Mouse (Mus musculus): ENCODE measurements around the gene Pik3ap1. TPM values are rescaled to one million over a fixed set of nuclear protein-coding genes. Genes with fewer than 3 reads are reported as not detected.
"Not testable (repeated sequence)": the region's sequence is repeated elsewhere in the genome, so short reads cannot be mapped to it uniquely, and the experiment has no call there.

Pik3ap1 gene
- 2.7 and 4.2 TPM in 2 replicates for polyA plus RNA-seq (2014; fragmentation: Nextera tagmentation; extraction: Ambion mirVana)

DNA sequence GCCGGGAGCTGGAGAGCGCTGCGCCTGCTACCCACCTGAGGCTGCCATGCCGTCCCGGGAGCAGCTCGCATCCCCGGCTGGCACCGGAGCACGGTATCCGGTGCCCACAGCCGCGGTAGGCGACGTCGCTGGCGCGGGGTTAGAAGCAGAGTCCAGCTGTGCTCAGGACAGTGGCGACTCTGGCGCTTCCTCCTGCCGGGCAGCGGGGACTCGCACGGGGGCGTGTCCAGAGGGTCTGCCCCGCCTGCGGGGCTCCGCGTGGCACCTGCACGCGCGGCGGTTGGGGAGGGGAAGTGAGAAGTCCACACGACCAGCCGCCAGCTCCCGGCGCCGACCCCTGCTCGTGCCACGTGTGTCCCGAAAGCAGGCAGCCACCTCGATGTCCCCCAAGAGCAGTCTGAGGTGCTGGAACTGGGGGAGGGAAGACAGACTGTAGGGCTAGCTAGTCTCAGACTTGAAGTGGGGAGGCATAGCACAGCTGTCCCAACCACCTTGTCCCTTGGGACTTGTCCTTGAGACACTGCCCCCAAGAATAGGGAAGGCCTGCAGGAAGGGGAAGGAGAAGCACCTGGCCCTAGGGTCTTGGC is at the start of gene Pik3ap1:
Gene Pik3ap1, minus strand, starts transcription at position 181 of the 587 bp plus-strand sequence.
- Histone ChIP-seq H3K27ac (replicated peaks; ENCODE audit: low read depth, low read length) (no peak within 1 kb of the TSS), H3K27me3 (replicated peaks; ENCODE audit: control insufficient read depth, insufficient read depth, low read length) (0 out of 2 replicates have a peak, but pooled peaks cover 17% of the 10 kb centered on the region), H3K4me3 (ENCODE audit: low read depth, low read length) (peak within 1 kb of the TSS; percentile 46), H3K9ac (ENCODE audit: low read depth, low read length) (peak within 1 kb of the TSS; percentile 58), H3K4me1 (ENCODE audit: control insufficient read depth, insufficient read depth, low read length) (0 out of 2 replicates have a peak, but pooled peaks cover 8% of the 10 kb centered on the region), H3K9me3 (ENCODE audit: control insufficient read depth, low read length) (no peaks in the 10 kb centered on the region), H3K36me3 (ENCODE audit: control insufficient read depth, insufficient read depth, low read length) (no peaks in the 10 kb centered on the region), H3K4me2 (ENCODE audit: low read depth, low read length) (peak within 1 kb of the TSS; percentile 95)
- ATAC-seq (ENCODE audit: low read depth) (no peak), DNase-seq (ENCODE audit: low spot score) (peak; percentile 13)
- WGBS = 0% methylated on average over 12 of the region's 41 CpGs

DNA sequence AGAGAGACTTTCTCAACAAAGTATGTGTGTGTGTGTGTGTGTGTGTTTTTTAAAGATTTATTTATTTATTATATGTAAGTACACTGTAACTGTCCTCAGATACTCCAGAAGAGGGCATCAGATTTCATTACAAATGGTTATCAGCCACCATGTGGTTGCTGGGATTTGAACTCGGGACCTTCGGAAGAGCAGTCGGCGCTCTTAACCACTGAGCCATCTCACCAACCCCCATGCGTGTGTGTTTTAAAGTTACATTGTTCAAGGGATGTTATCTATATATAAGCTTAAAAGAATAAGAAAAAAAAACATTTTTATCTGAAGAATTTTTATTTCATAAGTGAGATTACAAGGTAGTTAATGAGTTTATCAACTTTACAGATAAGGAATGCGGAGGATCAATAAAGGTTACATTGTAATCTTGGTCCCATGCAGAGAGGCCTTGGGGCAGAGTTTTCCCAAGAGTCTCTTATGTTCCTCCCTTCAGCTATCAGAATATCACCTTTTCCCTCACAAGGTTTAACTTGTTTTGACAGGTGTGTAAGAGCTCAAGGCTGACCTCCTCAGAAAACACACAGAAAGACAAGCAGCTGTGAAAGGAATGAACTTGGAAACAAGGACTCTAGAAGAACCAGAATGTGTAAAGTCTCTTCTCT is 46.7 kb upstream of the Pik3ap1 start:
- DNase-seq (ENCODE audit: low spot score); H3K4me1 ChIP-seq (ENCODE audit: control insufficient read depth, insufficient read depth, low read length); H3K4me3 ChIP-seq (ENCODE audit: low read depth, low read length); H3K4me2 ChIP-seq (ENCODE audit: low read depth, low read length); H3K9me3 ChIP-seq (ENCODE audit: control insufficient read depth, low read length); H3K27me3 ChIP-seq (replicated peaks; ENCODE audit: control insufficient read depth, insufficient read depth, low read length); H3K36me3 ChIP-seq (ENCODE audit: control insufficient read depth, insufficient read depth, low read length); H3K9ac ChIP-seq (ENCODE audit: low read depth, low read length); ATAC-seq (ENCODE audit: low read depth); H3K27ac ChIP-seq (replicated peaks; ENCODE audit: low read depth, low read length): not testable (repeated sequence)
- no CpG with 5 or more reads among the region's 6 CpGs for WGBS

DNA sequence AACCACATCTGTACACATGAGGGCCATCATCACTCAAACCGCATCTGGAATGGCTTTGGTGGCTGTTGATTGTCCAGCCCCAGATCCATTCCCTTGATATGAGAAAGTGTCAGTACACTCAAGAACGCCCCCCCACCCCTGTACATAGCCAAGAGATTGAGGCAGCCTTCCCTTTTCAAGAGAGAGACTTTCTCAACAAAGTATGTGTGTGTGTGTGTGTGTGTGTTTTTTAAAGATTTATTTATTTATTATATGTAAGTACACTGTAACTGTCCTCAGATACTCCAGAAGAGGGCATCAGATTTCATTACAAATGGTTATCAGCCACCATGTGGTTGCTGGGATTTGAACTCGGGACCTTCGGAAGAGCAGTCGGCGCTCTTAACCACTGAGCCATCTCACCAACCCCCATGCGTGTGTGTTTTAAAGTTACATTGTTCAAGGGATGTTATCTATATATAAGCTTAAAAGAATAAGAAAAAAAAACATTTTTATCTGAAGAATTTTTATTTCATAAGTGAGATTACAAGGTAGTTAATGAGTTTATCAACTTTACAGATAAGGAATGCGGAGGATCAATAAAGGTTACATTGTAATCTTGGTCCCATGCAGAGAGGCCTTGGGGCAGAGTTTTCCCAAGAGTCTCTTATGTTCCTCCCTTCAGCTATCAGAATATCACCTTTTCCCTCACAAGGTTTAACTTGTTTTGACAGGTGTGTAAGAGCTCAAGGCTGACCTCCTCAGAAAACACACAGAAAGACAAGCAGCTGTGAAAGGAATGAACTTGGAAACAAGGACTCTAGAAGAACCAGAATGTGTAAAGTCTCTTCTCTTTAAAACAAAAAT is 41.2 kb upstream of the Pik3ap1 start:
- not testable (repeated sequence) for ATAC-seq (ENCODE audit: low read depth); H3K9ac ChIP-seq (ENCODE audit: low read depth, low read length); H3K27me3 ChIP-seq (replicated peaks; ENCODE audit: control insufficient read depth, insufficient read depth, low read length); H3K4me2 ChIP-seq (ENCODE audit: low read depth, low read length); H3K27ac ChIP-seq (replicated peaks; ENCODE audit: low read depth, low read length); H3K36me3 ChIP-seq (ENCODE audit: control insufficient read depth, insufficient read depth, low read length); H3K9me3 ChIP-seq (ENCODE audit: control insufficient read depth, low read length); H3K4me1 ChIP-seq (ENCODE audit: control insufficient read depth, insufficient read depth, low read length); DNase-seq (ENCODE audit: low spot score); H3K4me3 ChIP-seq (ENCODE audit: low read depth, low read length)
- no CpG with 5 or more reads among the region's 8 CpGs for WGBS

DNA sequence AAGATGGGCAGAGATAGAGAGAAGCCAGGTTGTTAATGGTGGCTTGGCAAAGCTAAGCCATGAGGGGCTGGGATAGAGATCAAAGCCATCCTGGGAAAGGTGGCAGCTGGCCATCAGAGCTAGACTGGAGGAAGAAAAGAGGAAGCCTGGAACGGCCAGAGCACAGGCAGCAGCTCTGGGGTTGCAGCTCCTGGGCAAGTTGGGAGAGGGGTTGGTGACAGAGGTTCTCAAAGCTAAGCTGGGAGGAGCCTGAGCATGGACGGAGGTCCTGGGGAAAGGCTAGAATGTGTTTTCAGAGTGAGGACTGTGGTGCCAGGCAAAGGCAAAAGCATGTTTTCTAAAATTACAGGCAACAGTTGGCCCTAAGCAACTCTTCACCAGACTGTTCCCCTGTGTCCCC is 36.4 kb upstream of the Pik3ap1 start:
- H3K27me3 ChIP-seq (replicated peaks; ENCODE audit: control insufficient read depth, insufficient read depth, low read length) = no peaks in the 10 kb centered on the region
- no peak overlapping the region for H3K4me3 ChIP-seq (ENCODE audit: low read depth, low read length)
- no peak for ATAC-seq (ENCODE audit: low read depth)
- no peak overlapping the region for H3K9ac ChIP-seq (ENCODE audit: low read depth, low read length)
- H3K4me2 ChIP-seq (ENCODE audit: low read depth, low read length) = no peak overlapping the region
- WGBS = 64% methylated on average over 2 of the region's 2 CpGs
- no peaks in the 10 kb centered on the region for H3K9me3 ChIP-seq (ENCODE audit: control insufficient read depth, low read length)
- no peak for DNase-seq (ENCODE audit: low spot score)
- H3K27ac ChIP-seq (replicated peaks; ENCODE audit: low read depth, low read length) = no peak overlapping the region
- H3K4me1 ChIP-seq (ENCODE audit: control insufficient read depth, insufficient read depth, low read length) = no peaks in the 10 kb centered on the region
- H3K36me3 ChIP-seq (ENCODE audit: control insufficient read depth, insufficient read depth, low read length) = no peaks in the 10 kb centered on the region

DNA sequence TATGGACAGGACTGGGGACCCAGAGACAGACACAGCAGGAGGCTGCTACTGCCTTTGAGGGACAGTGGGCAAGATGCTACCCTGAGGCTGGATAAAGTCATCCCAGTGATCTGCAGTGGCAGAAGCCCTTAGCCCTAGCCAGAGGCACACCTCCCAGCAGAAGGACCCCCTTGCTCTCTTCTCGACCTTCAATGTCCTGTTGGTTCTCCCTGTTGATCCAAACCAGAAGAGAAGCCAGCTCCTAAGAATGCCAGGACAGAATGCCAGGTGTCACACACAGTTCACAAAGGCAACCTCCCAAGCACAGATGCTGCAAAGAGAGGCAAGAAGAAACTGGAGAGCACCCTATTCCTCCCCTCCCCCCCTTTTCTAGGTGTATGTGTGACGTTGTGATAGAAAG is 33.9 kb upstream of the Pik3ap1 start:
- Histone ChIP-seq H3K4me1 (ENCODE audit: control insufficient read depth, insufficient read depth, low read length) (no peaks in the 10 kb centered on the region), H3K36me3 (ENCODE audit: control insufficient read depth, insufficient read depth, low read length) (no peaks in the 10 kb centered on the region), H3K4me2 (ENCODE audit: low read depth, low read length) (no peak overlapping the region), H3K27me3 (replicated peaks; ENCODE audit: control insufficient read depth, insufficient read depth, low read length) (no peaks in the 10 kb centered on the region), H3K9ac (ENCODE audit: low read depth, low read length) (no peak overlapping the region), H3K9me3 (ENCODE audit: control insufficient read depth, low read length) (no peaks in the 10 kb centered on the region), H3K4me3 (ENCODE audit: low read depth, low read length) (no peak overlapping the region), H3K27ac (replicated peaks; ENCODE audit: low read depth, low read length) (no peak overlapping the region)
- ATAC-seq (ENCODE audit: low read depth) (no peak), DNase-seq (ENCODE audit: low spot score) (no peak)
- WGBS = 75% methylated on average over 2 of the region's 2 CpGs

DNA sequence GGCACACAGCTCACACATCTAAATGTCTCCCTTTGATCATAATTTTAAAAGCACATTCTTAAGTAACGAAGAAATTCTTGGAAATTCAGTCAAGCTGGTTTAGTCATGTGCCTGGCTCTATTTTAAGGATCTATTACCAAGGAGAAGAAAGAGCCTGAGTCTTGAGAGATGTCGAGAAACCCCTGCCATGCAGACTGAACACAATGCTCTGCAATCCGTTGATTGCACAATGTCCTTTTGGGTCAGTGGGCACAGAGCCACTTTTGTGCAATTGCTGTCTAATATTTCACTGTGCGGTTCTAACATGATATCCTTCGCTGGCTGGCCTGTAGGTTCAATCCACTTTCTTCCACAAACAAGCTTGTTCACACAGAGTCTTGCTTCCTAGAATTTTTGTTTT is 33.1 kb upstream of the Pik3ap1 start:
- DNase-seq (ENCODE audit: low spot score) (peak; percentile 53), ATAC-seq (ENCODE audit: low read depth) (peak; percentile 47; the same call in 1 of the 2 replicates)
- Histone ChIP-seq H3K4me3 (ENCODE audit: low read depth, low read length) (no peak overlapping the region), H3K9me3 (ENCODE audit: control insufficient read depth, low read length) (no peaks in the 10 kb centered on the region), H3K36me3 (ENCODE audit: control insufficient read depth, insufficient read depth, low read length) (no peaks in the 10 kb centered on the region), H3K4me1 (ENCODE audit: control insufficient read depth, insufficient read depth, low read length) (no peaks in the 10 kb centered on the region), H3K27me3 (replicated peaks; ENCODE audit: control insufficient read depth, insufficient read depth, low read length) (no peaks in the 10 kb centered on the region), H3K4me2 (ENCODE audit: low read depth, low read length) (no peak overlapping the region), H3K9ac (ENCODE audit: low read depth, low read length) (no peak overlapping the region), H3K27ac (replicated peaks; ENCODE audit: low read depth, low read length) (no peak overlapping the region)
- WGBS = 48% methylated on average over 5 of the region's 5 CpGs

DNA sequence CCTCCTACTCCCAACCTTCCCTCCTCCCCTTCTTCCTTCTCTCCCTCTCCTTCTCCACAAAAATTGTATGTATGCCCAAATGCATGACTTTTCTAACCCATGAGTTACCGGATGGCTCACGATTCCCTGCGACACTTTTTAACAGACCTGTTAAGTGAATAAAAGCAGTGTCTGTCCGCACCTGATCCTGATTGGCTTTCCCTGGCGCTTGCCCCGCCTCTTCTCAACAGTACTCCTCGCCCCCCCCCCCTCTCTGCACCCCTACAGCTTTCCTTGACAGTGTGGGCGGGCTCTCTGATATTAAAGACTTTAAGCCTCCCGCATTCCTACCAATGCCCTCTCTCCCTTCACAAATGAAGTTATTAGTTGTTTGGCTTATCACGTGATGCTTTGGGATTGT is 31.3 kb upstream of the Pik3ap1 start:
- no peaks in the 10 kb centered on the region for H3K9me3 ChIP-seq (ENCODE audit: control insufficient read depth, low read length)
- H3K4me1 ChIP-seq (ENCODE audit: control insufficient read depth, insufficient read depth, low read length) = no peaks in the 10 kb centered on the region
- H3K27ac ChIP-seq (replicated peaks; ENCODE audit: low read depth, low read length) = no peak overlapping the region
- H3K27me3 ChIP-seq (replicated peaks; ENCODE audit: control insufficient read depth, insufficient read depth, low read length) = no peaks in the 10 kb centered on the region
- 43% methylated on average over 10 of the region's 10 CpGs for WGBS
- ATAC-seq (ENCODE audit: low read depth) (no peak), DNase-seq (ENCODE audit: low spot score) (no peak)
- no peak overlapping the region for H3K9ac ChIP-seq (ENCODE audit: low read depth, low read length)
- H3K4me2 ChIP-seq (ENCODE audit: low read depth, low read length) = no peak overlapping the region
- H3K4me3 ChIP-seq (ENCODE audit: low read depth, low read length) = no peak overlapping the region
- H3K36me3 ChIP-seq (ENCODE audit: control insufficient read depth, insufficient read depth, low read length) = no peaks in the 10 kb centered on the region

DNA sequence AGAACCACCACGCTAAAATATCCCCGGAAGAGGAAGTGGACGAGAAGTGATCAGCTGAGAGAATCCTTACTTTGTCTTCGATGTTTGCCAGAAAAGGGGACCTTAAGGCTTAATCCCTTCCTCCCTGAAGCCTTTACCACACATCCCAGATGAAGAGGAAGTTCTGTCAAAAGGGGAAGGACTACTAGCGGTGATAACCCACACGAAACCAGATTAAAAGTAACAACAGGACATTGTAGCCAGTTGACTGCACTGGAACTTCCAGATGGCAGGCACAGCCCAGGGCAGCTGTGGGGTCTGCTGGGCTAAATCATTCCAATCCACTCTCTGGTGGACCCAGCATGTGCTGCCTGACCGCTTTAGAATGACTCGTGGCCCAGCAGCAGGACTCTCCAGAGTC is 17.7 kb upstream of the Pik3ap1 start:
- Histone ChIP-seq H3K4me2 (ENCODE audit: low read depth, low read length) (no peak overlapping the region), H3K4me3 (ENCODE audit: low read depth, low read length) (no peak overlapping the region), H3K36me3 (ENCODE audit: control insufficient read depth, insufficient read depth, low read length) (no peaks in the 10 kb centered on the region), H3K9me3 (ENCODE audit: control insufficient read depth, low read length) (no peaks in the 10 kb centered on the region), H3K4me1 (ENCODE audit: control insufficient read depth, insufficient read depth, low read length) (no peaks in the 10 kb centered on the region), H3K27ac (replicated peaks; ENCODE audit: low read depth, low read length) (no peak overlapping the region), H3K27me3 (replicated peaks; ENCODE audit: control insufficient read depth, insufficient read depth, low read length) (no peaks in the 10 kb centered on the region), H3K9ac (ENCODE audit: low read depth, low read length) (no peak overlapping the region)
- 77% methylated on average over 8 of the region's 8 CpGs for WGBS
- DNase-seq (ENCODE audit: low spot score) (no peak), ATAC-seq (ENCODE audit: low read depth) (no peak)
